Mouse (Mus musculus): ENCODE measurements around the gene Alpl.

DNA sequence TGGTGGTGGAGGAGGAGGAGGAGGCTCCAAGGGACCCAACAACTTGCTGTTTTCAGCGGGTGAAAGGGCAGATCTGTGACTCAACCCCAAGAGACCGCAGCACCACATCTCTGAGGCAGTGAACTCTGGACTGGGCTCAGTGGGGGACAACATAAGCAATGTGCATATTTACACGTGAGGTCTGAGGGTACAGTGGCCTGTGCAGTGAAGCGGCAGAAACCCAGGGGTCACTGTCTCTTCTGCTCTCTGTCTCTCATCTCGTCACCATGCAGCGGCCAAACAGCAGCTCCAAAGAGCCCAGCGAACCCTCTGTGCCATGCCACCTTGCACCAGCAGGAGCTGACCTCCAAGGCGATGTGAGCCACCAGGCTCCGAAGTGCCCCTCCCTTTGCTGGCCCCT, 49.1 kb downstream of the Alpl start:
- no peak for TF ChIP-seq POLR2A (IDR thresholded peaks at IDR 0.05; ENCODE audit: insufficient read length, low read depth)
- TF ChIP-seq E2F4 (IDR thresholded peaks at IDR 0.05; ENCODE audit: insufficient read depth), result no peak

All from myocyte (in vitro differentiated cells).